Mouse (Mus musculus) granulocyte monocyte progenitor cell, adult 5-6 weeks (primary cell): ENCODE measurements around the gene Gm43951. TPM values are rescaled to one million over a fixed set of nuclear protein-coding genes. Genes with fewer than 3 reads are reported as not detected.

Source experiments
- total RNA-seq, 2 experiments: library from RNA; stranded (forward) in 1 of 2; stranded (reverse) in 1 of 2; fragments of 200-712, 200-1000 nt in 1 of 2; fragments of >200 nt in 1 of 2; fragmentation: Nextera tagmentation in 1 of 2; gene quantifications; 2 replicates each; pipeline ENCODE4 v1.2.3; 2014 to 2017

Gm43951 gene
- total RNA-seq, 2 experiments from 2014 or later, result 1.1 TPM; not detected in 1

Other genes with a start within 250 kb of the Gm43951 start
- not detected in 2 replicates for gene Aipl1, start 169.3 kb downstream of the Gm43951 start, total RNA-seq (2014; fragmentation: Nextera tagmentation)
- 0.41 and 1.1 TPM in 2 replicates for gene Aipl1, start 169.3 kb downstream of the Gm43951 start, total RNA-seq (2017)
- 7.5 and 14.4 TPM in 2 replicates for gene Pimreg, start 164.8 kb downstream of the Gm43951 start, total RNA-seq (2014; fragmentation: Nextera tagmentation)
- 12.4 and 17.0 TPM in 2 replicates for gene Pimreg, start 164.8 kb downstream of the Gm43951 start, total RNA-seq (2017)
- gene Pitpnm3, start 71.1 kb downstream of the Gm43951 start, total RNA-seq (2014; fragmentation: Nextera tagmentation), result not detected in 2 replicates
- not detected in 2 replicates for gene Pitpnm3, start 71.1 kb downstream of the Gm43951 start, total RNA-seq (2017)
- 10.4 and 12.1 TPM in 2 replicates for gene 4933427D14Rik, start 619 bp upstream of the Gm43951 start, total RNA-seq (2014; fragmentation: Nextera tagmentation)
- gene 4933427D14Rik, start 619 bp upstream of the Gm43951 start, total RNA-seq (2017), result 7.2 and 34.4 TPM in 2 replicates
- 115 and 151 TPM in 2 replicates for gene Txndc17, start 707 bp upstream of the Gm43951 start, total RNA-seq (2014; fragmentation: Nextera tagmentation)
- gene Txndc17, start 707 bp upstream of the Gm43951 start, total RNA-seq (2017), result 36.3 and 66.3 TPM in 2 replicates
- 12.2 and 12.4 TPM in 2 replicates for gene Med31, start 8.8 kb upstream of the Gm43951 start, total RNA-seq (2014; fragmentation: Nextera tagmentation)
- 12.7 and 20.9 TPM in 2 replicates for gene Med31, start 8.8 kb upstream of the Gm43951 start, total RNA-seq (2017)
- not detected in 2 replicates for gene Slc13a5, start 60.4 kb upstream of the Gm43951 start, total RNA-seq (2014; fragmentation: Nextera tagmentation)
- gene Slc13a5, start 60.4 kb upstream of the Gm43951 start, total RNA-seq (2017), result not detected in 2 replicates
- 3.6 and 8.9 TPM in 2 replicates for gene Xaf1, start 94.8 kb upstream of the Gm43951 start, total RNA-seq (2014; fragmentation: Nextera tagmentation)
- gene Xaf1, start 94.8 kb upstream of the Gm43951 start, total RNA-seq (2017), result 2.0 and 11.7 TPM in 2 replicates
- not detected in 2 replicates for gene Fbxo39, start 107.6 kb upstream of the Gm43951 start, total RNA-seq (2014; fragmentation: Nextera tagmentation)
- not detected in 2 replicates for gene Fbxo39, start 107.6 kb upstream of the Gm43951 start, total RNA-seq (2017)
- gene Tekt1, start 155.6 kb upstream of the Gm43951 start, total RNA-seq (2014; fragmentation: Nextera tagmentation), result not detected in 2 replicates
- 0.15 TPM in 1 of 2 replicates, not detected in the other for gene Tekt1, start 155.6 kb upstream of the Gm43951 start, total RNA-seq (2017)
- 0.79 and 1.2 TPM in 2 replicates for gene Smtnl2, start 204.9 kb upstream of the Gm43951 start, total RNA-seq (2014; fragmentation: Nextera tagmentation)
- not detected in 2 replicates for gene Smtnl2, start 204.9 kb upstream of the Gm43951 start, total RNA-seq (2017)
- not detected in 2 replicates for gene Ggt6, start 228.7 kb upstream of the Gm43951 start, total RNA-seq (2014; fragmentation: Nextera tagmentation)
- not detected in 2 replicates for gene Ggt6, start 228.7 kb upstream of the Gm43951 start, total RNA-seq (2017)
- 172 and 173 TPM in 2 replicates for gene Mybbp1a, start 234.5 kb upstream of the Gm43951 start, total RNA-seq (2014; fragmentation: Nextera tagmentation)
- gene Mybbp1a, start 234.5 kb upstream of the Gm43951 start, total RNA-seq (2017), result 132 and 239 TPM in 2 replicates